Mouse (Mus musculus): Measurements from ENCODE around the gene Tmppe. TPM values are rescaled to one million over a fixed set of nuclear protein-coding genes. Genes with fewer than 3 reads are reported as not detected.
A peak's percentile ranks its signal among the peaks of the same experiment; 100 is the strongest.

Tmppe gene
- total RNA-seq, 2 experiments from 2014 or later, result 5.8 to 6.6 TPM

GRCm38 (mm10) chr9:114446887-114447286 lies 46.0 kb downstream of the Tmppe start:
- peak; percentile 23 for DNase-seq

- no peak for DNase-seq
Observed at GRCm38 (mm10) chr9:114448700-114449099, 47.8 kb downstream of the Tmppe start.

GRCm38 (mm10) chr9:114449120-114449754 lies 48.3 kb downstream of the Tmppe start:
- DNase-seq, result no peak

GRCm38 (mm10) chr9:114451615-114452014 lies 50.7 kb downstream of the Tmppe start:
- no peak for DNase-seq

GRCm38 (mm10) chr9:114452418-114452817 lies 51.5 kb downstream of the Tmppe start:
- DNase-seq, result no peak

GRCm38 (mm10) chr9:114455420-114455819 lies 54.5 kb downstream of the Tmppe start:
- DNase-seq, result no peak

Other genes with a start within 250 kb of the Tmppe start
- not detected for gene Bcl2a1c, start 71.0 kb upstream of the Tmppe start, total RNA-seq (2021)
- 10 to 100 TPM; 69.7 to 79.2 TPM for gene Crtap, start 10.4 kb upstream of the Tmppe start, total RNA-seq (2021)
- 10 to 100 TPM; 25.0 to 26.0 TPM for gene Glb1, start within 50 bp of the Tmppe start, total RNA-seq (2021)
- not detected for gene Ccr4, start 103.8 kb downstream of the Tmppe start, total RNA-seq (2021)
- not detected for gene C130032M10Rik, start 114.6 kb downstream of the Tmppe start, total RNA-seq (2021)
- gene Trim71, start 163.3 kb downstream of the Tmppe start, total RNA-seq (2021), result not detected
- gene Cnot10, start 239.1 kb downstream of the Tmppe start, total RNA-seq (2021), result 10 to 100 TPM; 30.8 to 31.3 TPM